Mouse (Mus musculus) ES-E14 (cell line): ENCODE data around the gene Carmil2. TPM values are rescaled to one million over a fixed set of nuclear protein-coding genes. Genes with fewer than 3 reads are reported as not detected.

Source experiments
- DNase-seq: peaks from one replicate; pipeline ENCODE4 v3.0.0-alpha.2; 2013; ENCODE audit warnings: low read depth, low spot score
- H3K27ac ChIP-seq: 2 replicates; pipeline ENCODE4 v1.5.1; 2012; ENCODE audit warnings: low read depth, mild to moderate bottlenecking, low read length, moderate library complexity, mixed read lengths; ENCODE audit not compliant: poor library complexity, insufficient read depth, severe bottlenecking
- H3K36me3 ChIP-seq: 2 replicates; pipeline ENCODE4 v1.6.1; 2012; ENCODE audit warnings: mild to moderate bottlenecking, low read length, moderate library complexity, mixed read lengths; ENCODE audit not compliant: control insufficient read depth, poor library complexity, insufficient read depth, severe bottlenecking
- H3K4me1 ChIP-seq, 2 experiments: fragments of 150-350 bp in 1 of 2; sonication (generic) in 1 of 2; 2 replicates each; pipeline ENCODE4 v1.6.1; 2012; ENCODE audit warnings: low read length in 2 of 2, mild to moderate bottlenecking in 1 of 2, mixed read lengths in 1 of 2; ENCODE audit not compliant: control insufficient read depth in 2 of 2, insufficient read depth in 2 of 2, poor library complexity in 1 of 2
- H3K4me3 ChIP-seq, 2 experiments: fragments of 150-350 bp in 1 of 2; sonication (generic) in 1 of 2; 2 replicates each; pipeline ENCODE4 v1.5.1; 2012; ENCODE audit warnings: low read length in 2 of 2, low read depth in 1 of 2, mild to moderate bottlenecking in 1 of 2, mixed read lengths in 1 of 2; ENCODE audit not compliant: insufficient read depth in 1 of 2, poor library complexity in 1 of 2, severe bottlenecking in 1 of 2
- H3K9ac ChIP-seq: 2 replicates; pipeline ENCODE4 v1.6.1; 2012; ENCODE audit warnings: low read depth, mild to moderate bottlenecking, low read length, mixed read lengths; ENCODE audit not compliant: poor library complexity, insufficient read depth, severe bottlenecking
- H3K9me3 ChIP-seq: fragments of 150-350 bp; sonication (generic); 2 replicates; pipeline ENCODE4 v1.6.1; 2012; ENCODE audit warnings: low read depth, mild to moderate bottlenecking, low read length; ENCODE audit not compliant: control insufficient read depth, insufficient read depth
- CHD2 ChIP-seq: IDR thresholded peaks from 2 replicates; pipeline ENCODE4 v1.6.1; 2014; ENCODE audit warnings: mild to moderate bottlenecking, low read depth, low read length, inconsistent platforms
- HCFC1 ChIP-seq: IDR thresholded peaks from 2 replicates; pipeline ENCODE4 v1.6.1; 2012; ENCODE audit warnings: low read length, inconsistent platforms, borderline replicate concordance; ENCODE audit not compliant: insufficient read depth
- MAFK ChIP-seq: IDR thresholded peaks from 2 replicates; pipeline ENCODE4 v1.6.1; 2014; ENCODE audit warnings: mild to moderate bottlenecking, low read depth, low read length, inconsistent platforms; ENCODE audit not compliant: insufficient read depth
- ZC3H11A ChIP-seq: IDR thresholded peaks from 2 replicates; pipeline ENCODE4 v1.6.1; 2012; ENCODE audit warnings: low read depth, mild to moderate bottlenecking, inconsistent platforms, low read length, borderline replicate concordance
- ZNF384 ChIP-seq: IDR thresholded peaks from 2 replicates; pipeline ENCODE4 v1.6.1; 2012; ENCODE audit warnings: low read depth, low read length, inconsistent platforms
- in situ Hi-C, 2 experiments: fragments of 600-800 bp; cut with MboI; formaldehyde crosslinking; loops; one replicate each; pipeline ENCODE4 v1.15.1; 2025; ENCODE audit warnings: low sequenced_read_pairs in 2 of 2, inconsistent platforms in 1 of 2; ENCODE audit not compliant: unreplicated experiment in 2 of 2
- total RNA-seq: library from RNA; depleted of rRNA; stranded (reverse); fragments of 300-350 nt; gene quantifications from 2 replicates; pipeline ENCODE4 v1.2.3, GENCODE M21; 2012

Gene Carmil2
- total RNA-seq, 1 experiment, result 1.6 TPM

DNA sequence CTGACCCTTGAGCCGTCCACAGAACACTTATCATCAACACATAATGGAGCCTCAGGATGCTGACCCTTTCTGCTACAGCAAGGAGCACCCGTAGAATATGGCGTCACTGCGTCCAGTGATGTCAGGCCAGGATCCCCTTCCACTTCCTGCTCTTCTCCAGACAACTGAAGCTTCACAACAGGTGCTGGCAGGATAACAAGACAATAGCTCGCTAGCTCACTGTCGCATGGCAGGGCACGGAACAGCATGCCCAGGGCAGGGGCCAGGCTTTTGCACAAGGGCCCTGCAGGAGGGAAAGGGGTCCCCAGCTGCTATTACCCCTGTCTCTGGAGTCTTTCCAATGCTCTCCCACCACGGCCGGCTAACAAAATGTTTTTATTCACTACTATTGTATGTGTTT is 36.8 kb downstream of the Carmil2 start:
- H3K9ac ChIP-seq, result no peak overlapping the region
- peaks cover 11% of the 10 kb centered on the region; the same call in 1 of the 2 replicates for H3K36me3 ChIP-seq
- DNase-seq, result no peak
- H3K9me3 ChIP-seq, result no peaks in the 10 kb centered on the region
- no peak overlapping the region for H3K27ac ChIP-seq
- in situ Hi-C loops, result no loop called here
- H3K4me1 ChIP-seq, result peaks cover 0 to 13% of the 10 kb centered on the region in 2 experiments; a peak in 2 of 4 replicates
- TF ChIP-seq MAFK, result no peak
- TF ChIP-seq HCFC1, result no peak
- TF ChIP-seq CHD2, result no peak
- TF ChIP-seq ZNF384, result no peak
- no peak for TF ChIP-seq ZC3H11A
- H3K4me3 ChIP-seq, result no peak overlapping the region

DNA sequence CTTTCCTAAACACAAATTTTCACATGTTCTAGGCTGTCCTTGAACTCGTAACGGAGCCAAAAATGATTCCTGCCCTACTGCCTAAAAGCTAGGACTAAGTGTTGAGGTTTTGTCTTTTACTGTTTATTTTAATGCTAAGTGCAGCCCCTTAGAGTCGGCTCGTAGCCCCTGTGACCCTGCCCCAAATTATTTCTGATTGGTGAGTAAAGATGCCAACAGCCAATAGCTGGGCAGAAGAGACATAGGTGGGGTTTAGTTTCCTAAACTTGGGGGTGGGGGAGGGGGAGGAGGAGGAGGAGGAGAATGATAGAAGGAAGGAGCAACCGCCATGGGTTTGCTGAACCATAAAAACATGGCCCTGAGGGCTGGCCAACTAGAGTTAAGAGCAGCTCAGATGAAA is 39.7 kb downstream of the Carmil2 start:
- Histone ChIP-seq H3K4me3 (no peak overlapping the region), H3K36me3 (peaks cover 12% of the 10 kb centered on the region; the same call in 1 of the 2 replicates)

DNA sequence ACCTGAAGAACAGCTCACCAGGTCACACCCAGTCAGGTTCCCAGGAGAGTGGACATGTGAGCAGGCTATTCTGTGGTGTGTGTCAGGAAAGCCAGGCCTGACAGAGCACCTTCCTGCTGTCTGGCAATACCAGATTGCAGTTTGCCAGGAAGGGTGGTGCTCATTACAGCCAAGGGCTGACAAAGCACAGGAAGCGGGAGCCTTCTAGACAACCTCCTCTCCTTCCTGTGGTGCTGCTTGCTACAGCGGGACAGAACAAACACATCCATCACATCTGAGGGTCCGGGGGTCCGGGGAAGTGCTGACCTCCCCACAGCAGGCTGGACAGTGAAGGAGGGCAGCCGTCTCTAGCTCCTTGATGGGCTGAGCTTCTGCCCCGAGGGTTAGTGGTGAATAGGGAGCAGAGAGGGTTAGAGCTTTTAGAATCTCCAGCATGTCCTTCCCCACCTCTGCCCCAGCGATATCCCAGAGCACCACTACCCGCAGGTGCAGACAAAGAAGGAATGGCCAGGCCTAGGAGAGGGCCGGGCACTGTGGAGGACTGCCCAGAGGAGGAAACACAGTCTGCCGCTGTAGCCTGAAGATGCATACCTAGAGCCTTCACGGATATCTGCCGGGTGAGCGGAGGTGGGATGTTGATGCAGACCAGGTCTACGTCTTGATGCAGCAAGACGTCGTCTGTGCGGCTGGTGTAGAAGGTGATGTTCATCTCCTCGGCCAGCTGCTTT is 41.5 kb downstream of the Carmil2 start:
- no peak for TF ChIP-seq ZNF384
- TF ChIP-seq ZC3H11A, result no peak
- H3K27ac ChIP-seq, result no peak overlapping the region
- no peak for DNase-seq
- no peak overlapping the region for H3K9ac ChIP-seq
- H3K36me3 ChIP-seq, result peaks cover 12% of the 10 kb centered on the region; the same call in 1 of the 2 replicates
- in situ Hi-C loops, result no loop called here
- H3K4me1 ChIP-seq, result peaks cover 0 to 14% of the 10 kb centered on the region in 2 experiments; a peak in 2 of 4 replicates
- no peak overlapping the region for H3K4me3 ChIP-seq
- no peaks in the 10 kb centered on the region for H3K9me3 ChIP-seq

More for the DNA sequence above, 39.7 kb downstream of the Carmil2 start:
- TF ChIP-seq ZC3H11A, result no peak
- no peak for TF ChIP-seq ZNF384
- TF ChIP-seq HCFC1, result no peak
- no peak for TF ChIP-seq CHD2
- no peak for TF ChIP-seq MAFK
- peaks cover 0 to 14% of the 10 kb centered on the region in 2 experiments; a peak in 2 of 4 replicates for H3K4me1 ChIP-seq
- in situ Hi-C loops, result no loop called here
- H3K9me3 ChIP-seq, result no peaks in the 10 kb centered on the region
- H3K9ac ChIP-seq, result no peak overlapping the region
- no peak overlapping the region; the same call in 1 of the 2 replicates for H3K27ac ChIP-seq
- DNase-seq, result no peak

DNA sequence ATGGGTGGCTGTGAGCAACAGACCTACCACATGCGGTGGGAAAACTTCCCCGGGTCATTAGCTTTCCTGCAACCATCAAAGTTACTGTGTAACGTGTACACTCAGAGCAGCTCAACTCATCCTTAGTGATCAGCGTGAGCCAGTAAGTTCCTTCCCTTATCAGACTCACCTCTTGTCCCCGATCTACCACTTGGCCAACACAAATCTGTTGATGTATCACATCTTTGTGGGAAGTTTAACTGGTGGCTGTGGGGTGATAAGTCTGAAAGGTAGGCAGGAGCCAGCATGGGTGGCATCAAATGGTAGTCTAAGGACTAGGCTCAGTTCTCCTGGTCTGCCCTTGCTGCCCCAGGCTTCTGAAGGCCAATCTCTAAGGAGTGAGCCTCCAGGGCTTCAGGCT is 46.1 kb downstream of the Carmil2 start:
- TF ChIP-seq ZNF384 (no peak), CHD2 (no peak), HCFC1 (no peak), ZC3H11A (no peak), MAFK (no peak)
- peaks cover 6% of the 10 kb centered on the region; the same call in 1 of the 2 replicates for H3K36me3 ChIP-seq
- in situ Hi-C loops, result no loop called here
- H3K9ac ChIP-seq, result no peak overlapping the region
- no peak overlapping the region for H3K4me3 ChIP-seq
- no peak overlapping the region for H3K27ac ChIP-seq
- DNase-seq, result no peak
- H3K9me3 ChIP-seq, result no peaks in the 10 kb centered on the region
- peaks cover 0 to 8% of the 10 kb centered on the region in 2 experiments; a peak in 2 of 4 replicates for H3K4me1 ChIP-seq
